Comparison of ENCODE assay signal across 8 mouse cellular contexts in the genomic region with DNA sequence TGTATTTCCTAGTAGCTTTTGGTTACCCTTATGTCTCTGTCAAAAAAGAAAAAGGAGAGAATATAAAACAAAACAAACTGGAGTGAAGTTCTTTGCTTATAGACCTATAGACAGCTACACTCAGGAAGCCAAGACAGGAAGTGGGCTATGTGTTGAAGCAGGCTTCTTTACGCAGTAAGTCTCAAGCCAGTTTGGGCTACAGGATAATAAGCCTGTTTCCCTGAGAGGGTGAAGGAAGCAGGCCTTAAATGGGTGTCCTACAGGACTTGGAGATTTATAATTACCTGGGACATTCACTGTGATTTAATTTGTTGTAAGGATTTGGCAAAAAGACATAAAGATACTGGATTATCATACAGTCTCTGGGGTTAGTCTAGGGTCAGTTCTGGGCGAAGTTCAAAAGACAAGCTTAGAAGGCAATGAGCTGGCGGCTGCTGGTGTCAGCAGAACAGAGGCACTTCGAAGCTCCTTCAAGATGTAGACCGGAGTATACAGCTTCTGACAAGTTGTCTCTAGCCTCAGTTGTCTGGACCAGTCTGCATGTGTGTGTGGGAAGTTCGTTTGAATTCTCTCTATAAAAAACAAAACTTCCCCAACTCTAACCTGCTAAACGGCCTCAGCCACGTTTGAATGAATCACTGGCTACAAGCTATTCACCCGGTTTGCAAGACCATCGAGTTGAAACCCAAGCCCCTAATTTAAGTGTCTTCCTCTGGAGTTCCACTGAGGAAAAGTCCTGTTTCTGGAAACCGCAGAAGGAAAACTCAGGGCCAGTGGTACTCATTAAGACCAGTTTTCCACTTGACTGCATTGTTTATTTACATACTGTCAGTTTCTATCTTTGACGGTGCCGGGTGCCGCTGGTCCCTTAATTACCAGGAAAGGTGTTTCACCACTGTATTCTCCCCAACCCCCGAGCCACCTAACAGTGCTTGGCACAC. TPM values are rescaled to one million over a fixed set of nuclear protein-coding genes. Genes with fewer than 3 reads are reported as not detected.
A peak's percentile ranks its signal among the peaks of the same experiment; 100 is the strongest.
DNase-seq lines count a peak whose midpoint lies in the region; ATAC-seq and TF ChIP-seq lines count a peak whose summit lies in the region.

No protein-coding gene starts in this region.

- peak overlapping the region; percentile 13; the same call in 1 of the 2 replicates for H3K27ac ChIP-seq in lung, embryonic 16.5 days (ENCODE audit: low read length)
- H3K27ac ChIP-seq in embryonic facial prominence, embryonic 15.5 days (replicated peaks) = no peak overlapping the region
- H3K27ac ChIP-seq in kidney, postnatal 0 days = no peak overlapping the region

- H3K4me2 ChIP-seq in lung, embryonic 16.5 days (ENCODE audit: low read depth, low read length) = peak overlapping the region; percentile 99
- H3K4me2 ChIP-seq in embryonic facial prominence, embryonic 15.5 days (replicated peaks) = peak overlapping the region; percentile 98
- H3K4me2 ChIP-seq in kidney, postnatal 0 days (ENCODE audit: low read length) = peak overlapping the region; percentile 98
- peak overlapping the region; percentile 85 for H3K4me2 ChIP-seq in myocyte (ENCODE audit: low read depth)

- intact Hi-C loops in left cerebral cortex, postnatal 14 days (cut with DNase I) = no loop called here

- H3K4me1 ChIP-seq in lung, embryonic 16.5 days (replicated peaks; ENCODE audit: control insufficient read depth, insufficient read depth, low read length) = peaks cover 16% of the 10 kb centered on the region; the same call in 1 of the 2 replicates
- peaks cover 5% of the 10 kb centered on the region for H3K4me1 ChIP-seq in lung, adult 2 months (ENCODE audit: control insufficient read depth, insufficient read depth, low read length)
- peaks cover 12% of the 10 kb centered on the region; the same call in 1 of the 2 replicates for H3K4me1 ChIP-seq in embryonic facial prominence, embryonic 15.5 days
- no peaks in the 10 kb centered on the region; the same call in 1 of the 2 replicates for H3K4me1 ChIP-seq in kidney, postnatal 0 days (replicated peaks; ENCODE audit: insufficient read depth, low read length)

- TF ChIP-seq POLR2A in lung, adult 2 months (IDR thresholded peaks at IDR 0.05; ENCODE audit: borderline replicate concordance, extremely low read depth, low read depth, low read length) = no peak
- no peak for TF ChIP-seq POLR2A in myocyte (IDR thresholded peaks at IDR 0.05; ENCODE audit: insufficient read length, low read depth)

- no peak overlapping the region for H3K9ac ChIP-seq in lung, embryonic 16.5 days (ENCODE audit: low read length)
- H3K9ac ChIP-seq in embryonic facial prominence, embryonic 15.5 days = no peak overlapping the region
- H3K9ac ChIP-seq in kidney, postnatal 0 days (ENCODE audit: low read depth, low read length) = no peak overlapping the region

- DNase-seq in lung, adult 2 months = no peak
- DNase-seq in kidney, postnatal 0 days (ENCODE audit: low spot score) = no peak
- DNase-seq in left cerebral cortex, postnatal 14 days (ENCODE audit: low spot score in 2 of 2) = no peak
- no peak for DNase-seq in right cerebral cortex, postnatal 36 days (ENCODE audit: low spot score in 2 of 2)
- DNase-seq in lung, postnatal 36 days = no peak

- H3K9me3 ChIP-seq in lung, embryonic 16.5 days (ENCODE audit: control insufficient read depth, low read length) = no peaks in the 10 kb centered on the region
- H3K9me3 ChIP-seq in embryonic facial prominence, embryonic 15.5 days (replicated peaks) = no peaks in the 10 kb centered on the region
- no peaks in the 10 kb centered on the region for H3K9me3 ChIP-seq in kidney, postnatal 0 days (replicated peaks; ENCODE audit: low read length)

- peak overlapping the region; percentile 83; the same call in 1 of the 2 replicates for H3K4me3 ChIP-seq in lung, embryonic 16.5 days (ENCODE audit: low read length)
- no peak overlapping the region for H3K4me3 ChIP-seq in lung, adult 2 months (replicated peaks; ENCODE audit: extremely low read depth, low read depth, low read length)
- peak overlapping the region; percentile 74; the same call in 1 of the 2 replicates for H3K4me3 ChIP-seq in embryonic facial prominence, embryonic 15.5 days (replicated peaks)
- peak overlapping the region; percentile 81; the same call in 1 of the 2 replicates for H3K4me3 ChIP-seq in kidney, postnatal 0 days (replicated peaks; ENCODE audit: low read depth, low read length)
- H3K4me3 ChIP-seq in myocyte = peak overlapping the region; percentile 39

- peaks cover 4% of the 10 kb centered on the region; the same call in 1 of the 2 replicates for H3K27me3 ChIP-seq in lung, embryonic 16.5 days (ENCODE audit: control insufficient read depth, insufficient read depth, low read depth, low read length)
- peaks cover 22% of the 10 kb centered on the region for H3K27me3 ChIP-seq in embryonic facial prominence, embryonic 15.5 days
- no peaks in the 10 kb centered on the region for H3K27me3 ChIP-seq in kidney, postnatal 0 days (ENCODE audit: insufficient read depth, low read length)
- no peaks in the 10 kb centered on the region for H3K27me3 ChIP-seq in myocyte (ENCODE audit: control insufficient read depth, insufficient read depth, insufficient read length)

- TF ChIP-seq CTCF in lung, adult 2 months (IDR thresholded peaks at IDR 0.05; ENCODE audit: insufficient read depth, low read length) = no peak
- TF ChIP-seq CTCF in kidney, postnatal 0 days (IDR thresholded peaks at IDR 0.05; ENCODE audit: low read depth) = no peak

- no peak overlapping the region for H3ac ChIP-seq in myocyte (ENCODE audit: control insufficient read depth, insufficient read length)

- no peak for ATAC-seq in lung, embryonic 16.5 days (ENCODE audit: low read depth)
- ATAC-seq in embryonic facial prominence, embryonic 15.5 days (ENCODE audit: insufficient number of reproducible peaks, low FRiP score, low TSS enrichment, low read depth) = no peak
- ATAC-seq in kidney, postnatal 0 days (replicated peaks; ENCODE audit: low FRiP score, low read depth) = no peak

- WGBS in lung, embryonic 16.5 days = 32% methylated on average over 15 of the region's 15 CpGs
- WGBS in lung, adult 2 months = 57% methylated on average over 15 of the region's 15 CpGs
- WGBS in embryonic facial prominence, embryonic 15.5 days = 31% methylated on average over 15 of the region's 15 CpGs
- 27% methylated on average over 15 of the region's 15 CpGs for WGBS in kidney, postnatal 0 days

- no peaks in the 10 kb centered on the region for H3K79me2 ChIP-seq in myocyte (ENCODE audit: control insufficient read depth, insufficient read depth)

- no peaks in the 10 kb centered on the region for H3K36me3 ChIP-seq in lung, embryonic 16.5 days (ENCODE audit: control insufficient read depth, insufficient read depth, low read length)
- no peaks in the 10 kb centered on the region for H3K36me3 ChIP-seq in embryonic facial prominence, embryonic 15.5 days
- no peaks in the 10 kb centered on the region for H3K36me3 ChIP-seq in kidney, postnatal 0 days (ENCODE audit: insufficient read depth, low read length)
- H3K36me3 ChIP-seq in myocyte (ENCODE audit: control insufficient read depth, insufficient read depth) = no peaks in the 10 kb centered on the region

TF ChIP-seq in myocyte, 11 proteins besides CTCF, POLR2A, EP300 and RAD21:
- no peak for TF ChIP-seq MYOD1 (IDR thresholded peaks at IDR 0.05; ENCODE audit: control insufficient read depth in 1 of 3, insufficient read length in 2 of 3, low read depth in 2 of 3)
- no peak for TF ChIP-seq CEBPB (IDR thresholded peaks at IDR 0.05; ENCODE audit: insufficient read depth, poor library complexity, severe bottlenecking)
- TF ChIP-seq TCF3 (IDR thresholded peaks at IDR 0.05; ENCODE audit: insufficient read length, low read depth) = no peak
- no peak for TF ChIP-seq MAX (IDR thresholded peaks at IDR 0.05; ENCODE audit: low read depth)
- no peak for TF ChIP-seq E2F4 (IDR thresholded peaks at IDR 0.05; ENCODE audit: insufficient read depth)
- no peak for TF ChIP-seq REST (IDR thresholded peaks at IDR 0.05; ENCODE audit: insufficient read depth, insufficient read length)

RNA-seq across cellular contexts. Expression of gene Arsg, which starts 2.0 kb away (rescaled TPM):
- polyA plus RNA-seq in lung, embryonic 16.5 days (2015; fragmentation: Nextera tagmentation; extraction: Ambion mirVana) = 4.0 and 4.7 TPM in 2 replicates
- polyA plus RNA-seq in lung, adult 2 months (2012; rRNA removed) = 3.8 and 4.4 TPM in 2 replicates
- 4.3 and 4.6 TPM in 2 replicates for polyA plus RNA-seq in embryonic facial prominence, embryonic 15.5 days (2015; fragmentation: Nextera tagmentation; extraction: Ambion mirVana)
- 9.1 and 9.9 TPM in 2 replicates for polyA plus RNA-seq in kidney, postnatal 0 days (2015; fragmentation: Nextera tagmentation; extraction: Ambion mirVana)
- 2.4 TPM for polyA plus RNA-seq in myocyte (2012; fragmentation: generic; extraction: Trizol)
- total RNA-seq in left cerebral cortex, postnatal 14 days (2021) = 1 to 10 TPM; 5.9 to 7.1 TPM

RNA-seq across cellular contexts. Expression of gene Slc16a6, which starts 2.2 kb away (rescaled TPM):
- 3.8 and 4.0 TPM in 2 replicates for polyA plus RNA-seq in lung, embryonic 16.5 days (2015; fragmentation: Nextera tagmentation; extraction: Ambion mirVana)
- polyA plus RNA-seq in lung, adult 2 months (2012; rRNA removed) = 0.89 and 1.6 TPM in 2 replicates
- 7.4 and 7.5 TPM in 2 replicates for polyA plus RNA-seq in embryonic facial prominence, embryonic 15.5 days (2015; fragmentation: Nextera tagmentation; extraction: Ambion mirVana)
- polyA plus RNA-seq in kidney, postnatal 0 days (2015; fragmentation: Nextera tagmentation; extraction: Ambion mirVana) = 5.3 and 7.8 TPM in 2 replicates
- polyA plus RNA-seq in myocyte (2012; fragmentation: generic; extraction: Trizol) = 4.3 TPM
- 10 to 100 TPM in 1 of 2 experiments, 1 to 10 TPM in 1; 9.6 to 11.4 TPM for total RNA-seq in left cerebral cortex, postnatal 14 days (2021)

RNA-seq across cellular contexts. Expression of gene Amz2, which starts 45.4 kb away (rescaled TPM):
- polyA plus RNA-seq in lung, embryonic 16.5 days (2015; fragmentation: Nextera tagmentation; extraction: Ambion mirVana) = 40.4 and 44.0 TPM in 2 replicates
- 22.2 and 40.9 TPM in 2 replicates for polyA plus RNA-seq in lung, adult 2 months (2012; rRNA removed)
- 45.5 and 46.5 TPM in 2 replicates for polyA plus RNA-seq in embryonic facial prominence, embryonic 15.5 days (2015; fragmentation: Nextera tagmentation; extraction: Ambion mirVana)
- 30.4 and 32.8 TPM in 2 replicates for polyA plus RNA-seq in kidney, postnatal 0 days (2015; fragmentation: Nextera tagmentation; extraction: Ambion mirVana)
- 31.5 TPM for polyA plus RNA-seq in myocyte (2012; fragmentation: generic; extraction: Trizol)
- total RNA-seq in left cerebral cortex, postnatal 14 days (2021) = 10 to 100 TPM; 61.9 to 62.2 TPM

RNA-seq across cellular contexts. Expression of gene 9930022D16Rik, which starts 57.5 kb away (rescaled TPM):
- polyA plus RNA-seq in lung, embryonic 16.5 days (2015; fragmentation: Nextera tagmentation; extraction: Ambion mirVana) = not detected in 2 replicates
- not detected in 2 replicates for polyA plus RNA-seq in lung, adult 2 months (2012; rRNA removed)
- polyA plus RNA-seq in embryonic facial prominence, embryonic 15.5 days (2015; fragmentation: Nextera tagmentation; extraction: Ambion mirVana) = not detected in 2 replicates
- polyA plus RNA-seq in kidney, postnatal 0 days (2015; fragmentation: Nextera tagmentation; extraction: Ambion mirVana) = 0.04 TPM in 1 of 2 replicates, not detected in the other
- not detected for polyA plus RNA-seq in myocyte (2012; fragmentation: generic; extraction: Trizol)
- total RNA-seq in left cerebral cortex, postnatal 14 days (2021) = not detected
